Mouse (Mus musculus): ENCODE data around the gene Mydgf. TPM values are rescaled to one million over a fixed set of nuclear protein-coding genes. Genes with fewer than 3 reads are reported as not detected.

The Mydgf gene
- total RNA-seq, 2 experiments from 2014 or later = 40.6 to 41.1 TPM

DNA sequence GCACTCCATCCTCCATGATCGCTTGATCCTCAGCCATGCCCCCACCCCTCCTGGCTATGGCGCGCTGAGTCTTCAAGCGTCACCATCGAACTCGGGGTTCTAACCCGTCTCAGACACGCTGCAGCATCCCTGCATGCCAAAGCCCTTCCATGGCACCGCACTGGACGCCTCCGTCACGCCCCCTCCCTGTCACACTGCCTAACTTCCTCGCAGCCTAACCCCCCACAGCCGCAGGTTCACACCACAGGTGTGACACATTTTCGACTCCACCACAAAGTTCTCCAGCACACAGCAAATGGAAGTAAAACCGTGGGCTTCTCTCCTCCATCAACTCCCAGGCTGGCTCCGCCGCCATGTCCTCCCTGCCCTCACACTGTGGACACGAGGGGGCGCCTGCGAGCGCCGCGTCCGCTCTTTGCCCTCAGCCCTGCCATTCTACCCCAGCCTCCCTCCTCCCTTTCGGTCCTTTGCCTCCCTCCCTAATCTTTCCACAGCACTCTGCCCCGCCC is 49.2 kb downstream of the Mydgf start:
- H3K27ac ChIP-seq = peak overlapping the region; percentile 58
- no peak for DNase-seq (ENCODE audit: low spot score in 2 of 2)
- peak; percentile 90 for TF ChIP-seq CTCF (conservative IDR thresholded peaks at IDR 0.05)
- peak overlapping the region; percentile 22 for H3K4me3 ChIP-seq

DNA sequence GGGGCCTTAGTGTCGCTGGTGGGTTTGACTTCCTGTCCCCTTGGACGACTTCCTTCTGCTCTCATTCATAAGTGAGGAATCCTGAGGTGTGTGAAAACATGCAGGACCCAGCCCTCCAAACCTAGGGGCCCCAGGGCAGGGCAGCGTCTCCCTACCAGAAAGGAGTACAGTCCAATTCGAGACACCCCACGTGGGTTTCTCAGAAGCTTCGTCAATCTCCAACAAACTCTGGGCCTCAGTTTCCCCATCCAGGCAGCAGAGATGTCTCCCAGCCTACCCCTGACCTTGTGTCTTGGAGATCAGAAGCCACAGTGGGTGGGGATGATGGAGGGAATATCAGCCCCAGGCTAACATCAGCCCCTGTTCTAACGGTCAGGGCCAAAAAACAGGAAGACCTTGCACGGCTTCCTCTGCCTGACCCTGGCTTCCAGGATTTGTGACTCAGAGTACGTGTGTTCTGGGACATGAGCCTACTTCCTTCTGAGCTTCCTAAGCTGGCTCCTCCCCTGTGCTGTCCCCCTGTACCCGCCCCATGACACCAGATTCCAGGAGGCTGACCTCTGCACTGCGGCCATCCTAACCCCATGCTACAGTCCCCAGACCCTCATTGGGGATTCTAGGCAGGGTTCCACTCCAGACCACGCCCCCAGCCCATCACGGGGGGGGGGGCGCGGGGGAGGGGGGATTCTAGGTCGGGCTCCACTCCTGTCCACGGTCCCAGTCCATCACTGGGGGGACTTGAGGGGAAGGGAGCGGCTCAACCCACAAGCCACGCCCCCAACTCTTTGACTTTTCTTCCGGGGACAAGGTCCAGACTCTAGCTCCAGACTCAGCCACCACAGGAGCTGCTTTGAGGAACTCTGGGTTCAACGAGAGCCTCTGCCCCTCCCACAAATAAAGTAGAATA is 50.0 kb downstream of the Mydgf start:
- peak overlapping the region; percentile 32 for H3K4me3 ChIP-seq
- no peak for TF ChIP-seq CTCF (conservative IDR thresholded peaks at IDR 0.05)
- DNase-seq (ENCODE audit: low spot score in 2 of 2) = no peak
- peak overlapping the region; percentile 58 for H3K27ac ChIP-seq

DNA sequence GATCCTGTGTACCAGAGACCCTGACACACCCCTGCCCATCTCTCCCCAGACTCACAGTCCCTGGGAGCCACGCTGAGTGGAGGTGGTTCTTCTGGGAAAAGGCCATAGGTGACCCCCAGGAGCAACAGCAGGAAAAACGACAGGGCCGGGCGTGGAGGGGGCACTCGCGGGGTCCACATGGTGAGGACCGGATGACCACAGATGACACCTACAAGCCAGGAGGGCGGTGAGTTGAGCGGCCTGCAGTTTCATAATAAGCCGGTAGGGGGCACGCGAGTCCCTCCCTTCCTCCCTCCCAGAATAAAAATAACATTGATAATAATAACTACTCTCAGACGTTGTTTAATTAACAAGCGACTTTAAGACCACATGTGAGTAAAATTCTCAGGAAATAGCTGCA is 51.1 kb downstream of the Mydgf start:
- Histone ChIP-seq H3K27ac (no peak overlapping the region), H3K4me3 (no peak overlapping the region)
- peak in 1 of 2 experiments; percentile 66 for DNase-seq (ENCODE audit: low spot score in 2 of 2)
- TF ChIP-seq CTCF (conservative IDR thresholded peaks at IDR 0.05) = peak; percentile 99; the same call in 1 of the 2 replicates

DNA sequence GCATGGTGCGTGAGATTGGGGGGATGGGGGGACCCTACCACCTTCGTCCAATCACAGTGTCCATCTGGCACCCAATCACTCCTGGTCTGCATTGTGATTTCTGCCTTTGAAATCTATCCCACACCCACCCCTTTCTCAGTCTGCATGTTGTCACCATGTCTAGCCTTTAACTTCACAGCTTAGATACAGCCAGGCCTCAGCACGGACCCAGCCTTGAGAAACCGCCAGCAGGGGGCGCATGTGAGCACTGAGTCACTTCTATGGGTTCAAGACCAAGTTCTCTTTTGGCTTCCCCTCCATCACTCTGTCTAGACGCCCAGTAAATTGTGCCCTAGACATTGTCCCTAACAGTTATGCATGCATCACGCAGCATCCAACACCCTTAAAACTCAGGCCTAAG is 51.9 kb downstream of the Mydgf start:
- peak in 1 of 2 experiments; percentile 78 for DNase-seq (ENCODE audit: low spot score in 2 of 2)
- Histone ChIP-seq H3K27ac (no peak overlapping the region), H3K4me3 (no peak overlapping the region)
- TF ChIP-seq CTCF (conservative IDR thresholded peaks at IDR 0.05) = peak; percentile 86

DNA sequence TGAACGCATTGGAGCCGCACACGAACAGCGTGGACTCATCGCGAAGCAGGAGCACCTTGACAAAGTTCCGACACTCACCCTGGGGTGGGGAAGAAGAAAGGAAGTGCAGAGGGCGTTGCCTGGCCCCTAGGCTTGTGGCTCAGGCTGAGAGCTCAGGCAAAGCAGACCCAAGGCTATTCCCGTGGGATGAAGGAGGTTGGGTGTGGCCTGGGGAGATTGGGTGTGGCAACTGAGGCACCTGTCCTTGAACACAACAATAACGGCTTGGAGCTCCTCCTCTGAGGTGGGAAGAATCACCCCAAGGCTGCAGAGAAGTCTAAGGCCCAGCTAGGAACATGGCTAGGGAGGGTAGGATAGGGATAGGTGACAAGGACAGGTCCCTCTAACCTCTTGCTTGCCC is 52.6 kb downstream of the Mydgf start:
- TF ChIP-seq CTCF (conservative IDR thresholded peaks at IDR 0.05) = no peak
- no peak overlapping the region for H3K27ac ChIP-seq
- no peak overlapping the region for H3K4me3 ChIP-seq
- DNase-seq (ENCODE audit: low spot score in 2 of 2) = no peak

DNA sequence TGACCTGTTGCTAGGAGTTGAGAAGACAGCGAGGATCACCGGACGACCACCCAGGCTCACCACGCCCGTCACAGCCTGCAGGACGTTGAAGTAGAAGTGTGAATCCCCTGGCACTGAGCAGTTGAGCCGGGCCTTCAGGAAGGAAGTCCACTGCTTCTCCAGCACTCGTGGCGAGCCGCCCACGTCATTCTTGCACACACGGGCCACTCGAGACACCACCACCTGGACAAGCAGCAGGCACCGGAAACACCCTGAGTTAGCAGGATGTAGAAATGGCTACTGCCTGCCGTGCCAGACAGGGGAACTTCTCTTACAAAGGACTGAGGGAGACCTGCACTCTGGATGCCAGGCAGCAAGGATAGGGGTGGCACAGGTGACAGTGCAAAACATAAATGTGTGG is 55.5 kb downstream of the Mydgf start:
- TF ChIP-seq CTCF (conservative IDR thresholded peaks at IDR 0.05) = no peak
- no peak for DNase-seq (ENCODE audit: low spot score in 2 of 2)
- no peak overlapping the region for H3K27ac ChIP-seq
- H3K4me3 ChIP-seq = no peak overlapping the region

DNA sequence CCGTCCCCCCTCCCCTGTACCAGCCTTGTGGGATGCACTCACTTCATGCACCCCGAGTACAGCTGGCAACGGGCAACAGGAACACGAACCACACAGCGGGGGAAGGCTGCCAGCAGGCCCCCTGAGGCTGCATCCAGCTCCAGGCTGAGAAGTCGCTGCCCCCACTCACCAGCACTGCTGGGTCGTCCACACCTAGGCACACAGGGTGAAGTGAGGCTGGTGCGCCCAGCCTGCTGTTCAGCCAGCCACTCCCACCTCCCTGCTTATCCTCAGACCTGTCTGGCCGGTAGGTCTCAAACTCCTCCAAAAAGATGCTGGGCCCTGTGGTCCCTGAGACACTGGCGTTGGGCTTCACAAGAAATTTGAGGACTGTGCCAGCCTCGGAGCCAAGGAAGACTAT is 57.5 kb downstream of the Mydgf start:
- no peak for DNase-seq (ENCODE audit: low spot score in 2 of 2)
- H3K4me3 ChIP-seq = no peak overlapping the region
- no peak for TF ChIP-seq CTCF (conservative IDR thresholded peaks at IDR 0.05)
- no peak overlapping the region for H3K27ac ChIP-seq

Small RNA genes within 50 kb of the gene (microRNA-seq; reads per million reads assigned to microRNA genes)
- 0 reads per million in 2 experiments for gene Gm44397

Other genes starting within 250 kb of the Mydgf start
- 1 to 10 TPM; 3.5 to 4.0 TPM for gene Zfp119b, start 234.4 kb downstream of the Mydgf start, total RNA-seq (2021)
- gene Ebi3, start 231.3 kb downstream of the Mydgf start, total RNA-seq (2021) = 1 to 10 TPM; 1.0 to 1.6 TPM
- gene Yju2, start 224.8 kb downstream of the Mydgf start, total RNA-seq (2021) = 10 to 100 TPM; 18.1 to 19.0 TPM
- gene Shd, start 213.5 kb downstream of the Mydgf start, total RNA-seq (2021) = 10 to 100 TPM; 23.7 to 28.4 TPM
- gene Fsd1, start 197.4 kb downstream of the Mydgf start, total RNA-seq (2021) = 10 to 100 TPM; 67.2 to 69.0 TPM
- gene Stap2, start 178.3 kb downstream of the Mydgf start, total RNA-seq (2021) = 1 to 10 TPM; 2.2 to 2.8 TPM
- 100 to 1,000 TPM; 101 to 103 TPM for gene Mpnd, start 178.2 kb downstream of the Mydgf start, total RNA-seq (2021)
- 10 to 100 TPM; 63.0 to 69.7 TPM for gene Sh3gl1, start 147.3 kb downstream of the Mydgf start, total RNA-seq (2021)
- gene Chaf1a, start 143.5 kb downstream of the Mydgf start, total RNA-seq (2021) = 1 to 10 TPM; 2.7 to 3.3 TPM
- 10 to 100 TPM; 82.9 to 89.3 TPM for gene Ubxn6, start 108.9 kb downstream of the Mydgf start, total RNA-seq (2021)
- 100 to 1,000 TPM; 122 to 135 TPM for gene Hdgfl2, start 104.3 kb downstream of the Mydgf start, total RNA-seq (2021)
- 10 to 100 TPM in 1 of 2 experiments, 1 to 10 TPM in 1; 7.5 to 10.1 TPM for gene Plin4, start 74.1 kb downstream of the Mydgf start, total RNA-seq (2021)
- gene Plin5, start 66.3 kb downstream of the Mydgf start, total RNA-seq (2021) = under 1 TPM; 0.54 to 0.76 TPM
- gene Lrg1, start 61.9 kb downstream of the Mydgf start, total RNA-seq (2021) = 1 to 10 TPM in 1 of 2 experiments, under 1 TPM in 1; 0.77 to 1.6 TPM
- gene Sema6b, start 43.6 kb downstream of the Mydgf start, total RNA-seq (2021) = 100 to 1,000 TPM; 125 to 133 TPM
- 1 to 10 TPM; 5.4 to 7.0 TPM for gene Tnfaip8l1, start 21.4 kb downstream of the Mydgf start, total RNA-seq (2021)
- 10 to 100 TPM; 65.3 to 66.1 TPM for gene Dpp9, start 35.0 kb upstream of the Mydgf start, total RNA-seq (2021)
- 10 to 100 TPM; 36.4 to 37.1 TPM for gene Fem1a, start 72.9 kb upstream of the Mydgf start, total RNA-seq (2021)
- 1 to 10 TPM; 6.1 to 7.1 TPM for gene Ticam1, start 92.9 kb upstream of the Mydgf start, total RNA-seq (2021)
- gene Plin3, start 109.0 kb upstream of the Mydgf start, total RNA-seq (2021) = 10 to 100 TPM; 16.8 to 17.2 TPM
- not detected for gene Arrdc5, start 116.4 kb upstream of the Mydgf start, total RNA-seq (2021)
- 1 to 10 TPM; 1.7 to 2.1 TPM for gene Uhrf1, start 119.4 kb upstream of the Mydgf start, total RNA-seq (2021)
- 10 to 100 TPM; 87.8 to 96.3 TPM for gene Kdm4b, start 142.1 kb upstream of the Mydgf start, total RNA-seq (2021)